Mouse (Mus musculus): Measurements from ENCODE around the gene Rftn1.

GRCm38 (mm10) chr17:50080991-50081390, 109.5 kb downstream of the Rftn1 start:
- TF ChIP-seq FLI1 (IDR thresholded peaks at IDR 0.05; ENCODE audit: low read length) = no peak
- no peak for TF ChIP-seq GATA1 (IDR thresholded peaks at IDR 0.05; ENCODE audit: borderline replicate concordance, low read length)

Measured in megakaryocyte, embryonic 14.5 days (primary cell).